Mouse (Mus musculus) 3T3-L1 (cell line): ENCODE data around the gene Cwh43.
A peak's percentile ranks its signal among the peaks of the same experiment; 100 is the strongest.

Source experiments
- DNase-seq: peaks from one replicate; pipeline ENCODE4 v3.0.0-alpha.2; 2015; ENCODE audit warnings: low read depth, low spot score

Gene Cwh43

DNA sequence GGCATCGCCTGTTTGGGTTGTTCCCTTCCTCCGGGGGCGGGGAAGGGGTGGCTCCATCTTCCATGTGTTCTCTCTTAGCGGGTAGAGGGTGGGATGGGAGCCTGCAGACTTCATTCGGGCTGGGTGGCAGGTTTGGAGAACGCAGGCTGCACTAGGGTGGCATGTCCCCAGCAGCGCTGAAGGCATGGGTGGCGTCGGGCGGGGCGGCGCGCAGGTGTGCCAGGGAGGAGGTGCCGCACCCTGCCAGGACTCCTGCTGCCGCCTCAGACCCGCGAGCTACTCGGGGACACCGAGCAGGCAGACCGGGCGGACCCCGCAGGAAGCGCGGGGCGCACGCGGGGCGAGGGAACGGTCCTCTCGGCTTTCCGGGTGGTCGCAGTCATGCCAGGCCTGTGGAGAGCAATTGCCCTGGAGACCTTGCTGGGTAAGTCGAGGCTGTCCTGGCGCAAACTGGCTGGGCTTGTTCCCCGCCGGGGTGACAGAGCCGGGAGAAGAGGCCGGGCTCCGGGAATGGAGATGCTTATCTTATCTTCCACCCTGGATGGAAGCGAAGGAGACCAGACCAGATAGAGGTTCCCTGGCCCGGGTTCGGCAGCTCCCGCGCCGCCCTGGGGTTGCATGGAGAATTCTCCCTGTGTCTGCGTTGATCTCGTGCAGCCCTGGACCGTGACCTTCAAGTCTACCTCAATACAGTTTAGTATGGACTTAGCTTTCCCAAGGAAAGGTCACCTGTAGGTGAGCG is at the start of gene Cwh43:
Cwh43 (plus strand) TSS at position 95 of the 742 bp plus-strand sequence.
- DNase-seq: no peak

DNA sequence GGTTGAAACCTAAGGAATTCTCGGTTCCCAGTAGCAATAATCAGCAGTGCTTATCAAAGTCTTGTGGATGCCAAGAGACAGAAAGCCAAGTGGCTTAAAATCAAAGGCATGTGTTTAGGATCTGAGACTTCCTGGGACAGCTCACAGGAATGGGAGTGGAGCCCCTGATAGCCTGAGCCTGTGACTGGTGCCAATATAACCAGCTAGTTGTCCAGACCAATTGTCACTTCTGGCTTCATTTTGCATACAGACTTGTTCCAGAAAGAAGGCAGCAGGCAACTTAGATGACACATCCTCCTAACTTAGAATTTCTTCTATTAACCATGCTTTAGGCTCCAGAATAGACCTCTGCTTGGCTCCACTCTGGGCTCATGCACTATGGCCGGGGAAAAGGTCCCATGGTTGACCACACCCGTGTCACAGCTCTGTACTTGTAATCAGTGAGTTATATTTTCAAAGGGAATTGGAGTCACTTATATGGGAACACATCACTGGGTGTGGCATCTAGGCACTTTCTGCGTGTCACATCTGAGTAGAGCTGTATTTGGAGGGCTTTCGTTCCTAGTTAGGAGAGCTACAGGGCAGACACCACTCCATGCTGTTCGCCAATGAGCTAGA is 46.6 kb upstream of the Cwh43 start:
- DNase-seq: no peak

DNA sequence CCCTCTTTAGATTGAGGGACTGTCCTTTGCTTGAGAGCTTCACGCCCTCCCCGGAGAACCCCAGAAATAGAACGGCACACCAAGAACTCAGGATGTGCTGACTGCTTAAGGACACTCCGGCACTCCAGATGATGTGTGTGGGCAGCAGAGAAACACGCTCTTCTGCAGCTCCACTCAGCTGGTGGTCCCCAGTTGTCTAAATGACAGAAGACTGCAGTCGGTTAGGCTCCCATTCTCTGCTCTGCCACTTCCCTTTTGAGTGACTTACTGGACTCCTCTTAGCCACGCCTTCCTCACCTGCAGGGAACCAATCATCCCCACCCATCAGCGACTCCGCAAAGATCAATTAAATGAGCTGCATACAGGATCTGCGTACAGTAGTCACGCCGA is 46.1 kb upstream of the Cwh43 start:
- DNase-seq: no peak

DNA sequence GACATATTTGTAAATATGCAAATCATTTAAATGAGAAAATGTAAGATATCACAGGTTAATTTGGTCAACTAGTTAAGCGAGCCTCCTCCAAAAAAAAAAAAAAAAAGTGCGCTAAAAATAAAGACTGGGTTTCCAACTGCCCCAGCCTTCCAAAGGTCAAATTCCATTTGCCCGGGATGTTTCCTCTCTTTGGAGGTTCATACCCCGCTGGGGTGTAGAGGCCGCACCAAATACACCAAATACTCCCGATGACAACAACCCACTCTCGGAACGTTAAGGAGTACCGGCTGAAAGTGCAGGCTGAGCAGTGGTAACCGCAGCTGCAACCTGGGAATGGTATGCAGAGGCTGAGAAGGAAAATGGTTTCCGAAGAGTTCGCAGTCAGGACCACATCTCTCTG is 45.6 kb upstream of the Cwh43 start:
- no peak for DNase-seq

DNA sequence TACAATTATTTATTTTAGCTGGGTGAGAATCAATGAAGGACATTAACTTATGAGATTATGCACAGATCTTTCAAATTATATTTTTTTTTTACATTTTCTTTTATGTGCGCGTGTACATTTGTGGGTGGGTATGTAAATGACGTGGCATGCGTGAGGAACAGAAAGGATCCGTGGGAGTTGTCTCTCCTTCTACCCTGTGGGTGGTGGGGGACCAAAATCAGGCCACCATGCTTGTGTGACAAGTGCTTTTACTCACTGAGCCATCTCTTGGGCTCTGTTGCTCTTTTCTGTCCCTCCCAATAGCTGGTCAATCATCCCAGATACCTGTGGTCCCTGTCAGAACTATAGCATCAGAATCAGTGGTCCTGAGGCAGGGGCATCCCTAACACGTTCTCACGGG is 43.5 kb upstream of the Cwh43 start:
- DNase-seq: no peak

DNA sequence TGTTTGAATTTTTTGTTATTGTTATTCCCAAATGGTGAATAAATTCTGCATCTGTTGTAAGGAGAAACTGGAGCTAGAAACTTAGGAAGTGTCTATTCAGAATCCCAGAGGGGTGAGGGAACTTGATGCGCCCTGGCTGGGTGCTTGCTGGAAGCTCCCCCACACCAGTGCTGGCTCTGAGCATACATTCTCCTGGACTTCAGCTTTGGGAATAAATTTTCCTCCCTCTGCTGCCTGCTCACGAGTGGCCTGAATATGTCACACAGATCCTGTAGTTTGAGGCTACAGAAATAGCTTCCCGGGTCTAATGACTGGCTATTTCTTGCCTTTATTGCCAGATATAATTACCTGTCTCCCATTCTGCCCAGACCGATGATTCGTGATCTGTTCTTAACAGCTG is 43.1 kb upstream of the Cwh43 start:
- no peak for DNase-seq

DNA sequence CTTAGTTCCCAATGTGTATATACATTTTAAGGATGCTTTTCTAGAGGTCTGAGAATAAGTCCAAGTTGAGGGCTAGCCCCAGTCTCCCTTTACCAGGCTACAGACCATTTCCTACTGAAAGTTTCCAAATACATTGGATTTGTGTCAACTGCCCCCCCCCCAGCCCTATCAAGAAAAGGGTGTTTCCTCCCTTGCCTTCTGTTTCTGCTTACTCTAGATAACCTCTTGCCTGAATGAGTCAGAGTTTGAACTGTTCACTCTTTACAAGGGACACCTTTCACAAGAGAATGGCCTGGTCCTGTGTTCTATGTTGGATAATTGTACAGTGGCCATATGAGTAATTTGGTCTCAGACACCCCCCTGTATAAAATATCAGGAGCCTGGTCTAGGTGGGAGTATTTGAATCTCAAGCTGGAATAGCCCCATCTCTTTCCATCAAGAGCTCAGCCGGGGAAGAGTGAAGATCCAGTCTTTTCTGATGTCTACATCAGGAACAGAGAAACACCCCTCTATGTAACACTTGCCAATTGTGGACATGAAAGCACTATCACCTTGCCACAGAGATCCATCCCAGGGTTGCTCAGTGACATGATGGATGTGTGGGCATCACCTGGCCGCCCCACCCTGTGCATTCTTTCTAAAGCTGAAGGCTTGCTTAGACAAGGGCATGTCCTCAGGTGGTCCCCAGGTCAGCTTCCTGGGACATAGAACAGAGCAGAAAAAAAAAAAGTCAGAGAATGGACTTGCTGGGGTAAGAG is 41.6 kb upstream of the Cwh43 start:
- no peak for DNase-seq

DNA sequence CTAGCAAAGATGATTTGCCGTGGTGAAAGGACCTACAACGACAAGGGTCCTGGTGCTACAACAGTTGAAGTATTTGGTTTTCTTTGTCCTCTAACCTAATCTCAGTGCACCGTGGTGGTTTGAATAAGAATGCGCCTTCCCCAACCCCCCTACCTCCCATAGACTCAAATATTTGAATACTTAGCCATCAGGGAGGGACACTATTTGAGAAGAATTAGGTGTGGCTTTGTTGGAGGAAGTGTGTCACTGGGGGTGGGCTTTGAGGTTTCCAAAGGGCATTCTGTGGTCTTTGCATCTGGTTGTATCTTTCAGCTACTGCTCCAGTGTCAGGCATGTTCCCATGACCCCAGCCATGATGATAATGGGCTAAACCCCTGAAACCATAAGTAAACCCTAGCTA is 38.0 kb upstream of the Cwh43 start:
- DNase-seq: peak; percentile 41

DNA sequence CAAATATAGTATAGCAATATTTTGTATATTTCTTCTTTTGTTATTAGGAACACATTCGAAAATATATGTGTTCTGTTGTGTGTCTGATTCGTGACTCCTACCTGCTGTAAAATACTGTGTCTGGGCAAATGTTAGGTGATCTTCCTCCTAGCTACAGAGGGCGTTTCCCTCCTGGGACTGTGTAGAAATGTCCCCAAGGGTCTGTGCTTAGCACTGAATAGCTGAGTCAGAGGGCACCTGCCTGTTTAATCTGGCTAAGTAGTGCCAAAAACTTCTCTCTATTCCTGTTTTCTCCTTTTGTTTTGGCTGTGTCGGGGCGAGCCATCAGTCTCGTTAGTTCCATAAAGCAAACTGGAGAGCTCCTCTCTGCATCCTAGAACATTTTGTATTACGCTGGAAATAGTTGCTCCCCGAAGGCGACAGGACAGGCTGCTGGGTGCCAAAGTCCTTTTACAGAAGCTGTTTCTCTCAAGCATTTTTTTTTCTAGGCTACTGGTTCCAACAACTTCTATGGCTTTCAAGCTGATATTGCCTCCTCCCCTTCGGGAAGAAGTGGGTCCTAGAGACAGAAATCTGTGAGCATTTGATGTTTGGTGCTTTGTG is 36.9 kb upstream of the Cwh43 start:
- no peak for DNase-seq

DNA sequence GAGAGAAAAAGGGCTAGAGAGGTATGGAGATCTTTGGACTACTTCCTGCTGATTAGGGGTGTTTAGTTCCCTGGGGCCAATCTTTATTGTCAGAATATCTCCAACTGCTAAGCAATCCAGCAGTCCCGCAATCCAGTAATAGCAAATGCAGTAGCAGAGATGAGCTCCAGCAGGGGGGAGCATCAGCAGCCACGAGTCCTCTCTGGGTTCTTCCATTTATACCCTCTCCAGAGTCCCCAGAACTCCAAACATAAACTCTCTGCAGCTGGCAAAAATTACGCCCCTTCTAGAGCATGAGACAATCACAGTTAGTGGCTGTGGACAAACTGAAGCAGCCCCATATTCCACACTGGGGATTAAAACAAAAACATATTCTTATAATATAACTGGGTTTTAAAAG is 36.1 kb upstream of the Cwh43 start:
- DNase-seq: no peak

DNA sequence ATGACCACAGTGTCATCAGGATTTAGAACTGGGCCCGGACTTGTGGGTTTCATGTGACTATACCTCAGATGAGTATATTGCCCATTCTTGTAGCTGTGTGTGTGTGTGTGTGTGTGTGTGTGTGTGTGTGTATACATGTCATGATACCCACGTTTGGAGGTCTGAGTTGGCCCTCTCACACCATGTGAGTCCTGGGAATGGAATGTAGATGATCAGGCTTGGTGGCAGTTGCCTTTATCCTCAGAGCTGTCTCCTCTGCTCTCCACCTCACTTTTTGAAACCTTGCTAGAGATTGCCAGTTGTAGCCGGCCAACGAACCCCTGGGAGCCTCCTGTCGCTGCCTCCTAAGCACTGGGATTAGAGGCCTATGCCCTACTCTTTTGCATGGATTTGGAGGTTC is 33.3 kb upstream of the Cwh43 start:
- DNase-seq: peak; percentile 68

DNA sequence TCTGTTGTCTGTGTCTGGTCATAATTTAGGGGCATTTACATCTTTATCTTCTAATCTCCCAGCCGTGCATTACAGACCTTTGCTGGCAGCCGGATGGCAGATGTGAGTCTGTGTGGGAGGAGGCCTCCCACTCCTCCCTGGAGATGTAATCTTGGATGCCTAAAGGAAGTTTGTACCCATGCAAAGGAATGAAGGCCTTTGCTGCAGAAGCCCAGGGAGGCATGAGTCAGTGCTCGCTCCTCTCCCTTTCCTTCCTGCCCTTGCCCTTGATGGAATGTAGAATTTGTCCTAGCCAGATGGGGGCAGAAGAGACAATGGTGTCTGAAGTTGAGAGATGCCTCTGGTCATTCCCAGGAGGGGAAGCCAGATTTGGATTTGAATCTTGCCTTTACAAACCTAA is 32.7 kb upstream of the Cwh43 start:
- peak; percentile 89 for DNase-seq

DNA sequence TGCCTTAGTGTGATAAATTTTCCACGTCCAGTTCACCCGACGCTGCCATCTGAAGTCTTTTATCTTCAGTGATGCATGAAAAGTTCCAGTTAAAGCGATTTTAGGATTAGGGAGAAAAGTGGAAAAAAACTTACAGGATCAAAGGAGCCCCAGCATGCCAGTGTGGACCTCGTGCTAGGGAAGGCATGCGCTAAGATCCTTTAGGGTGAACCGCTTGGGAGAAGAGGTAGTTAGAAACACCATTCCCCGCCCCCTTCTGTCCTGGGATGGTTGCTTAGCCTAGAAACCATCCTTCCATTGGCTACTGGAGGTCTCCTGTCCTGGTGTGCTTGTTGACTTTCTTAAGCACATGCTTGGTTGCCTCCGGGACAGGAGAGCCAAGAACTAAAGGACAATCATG is 29.8 kb upstream of the Cwh43 start:
- DNase-seq: no peak

DNA sequence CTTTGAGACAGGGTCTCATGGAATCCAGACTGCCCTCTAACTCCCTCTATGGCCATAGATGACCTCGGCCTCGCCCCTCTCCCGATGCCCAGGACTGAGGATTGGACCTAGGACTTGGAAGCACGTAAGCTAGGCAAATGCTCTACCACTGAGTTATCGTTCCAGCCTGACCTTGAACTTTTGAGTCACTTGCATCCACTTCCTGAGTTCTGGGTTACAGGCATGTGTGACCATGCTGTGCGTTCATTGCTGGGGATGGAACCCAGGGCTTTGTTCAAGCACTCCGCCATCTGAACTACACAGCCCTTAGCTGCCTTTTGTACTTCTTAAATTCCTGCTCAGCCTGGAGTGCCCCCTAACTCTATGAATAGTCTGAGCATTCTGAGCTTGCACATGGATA is 29.4 kb upstream of the Cwh43 start:
- DNase-seq: no peak

DNA sequence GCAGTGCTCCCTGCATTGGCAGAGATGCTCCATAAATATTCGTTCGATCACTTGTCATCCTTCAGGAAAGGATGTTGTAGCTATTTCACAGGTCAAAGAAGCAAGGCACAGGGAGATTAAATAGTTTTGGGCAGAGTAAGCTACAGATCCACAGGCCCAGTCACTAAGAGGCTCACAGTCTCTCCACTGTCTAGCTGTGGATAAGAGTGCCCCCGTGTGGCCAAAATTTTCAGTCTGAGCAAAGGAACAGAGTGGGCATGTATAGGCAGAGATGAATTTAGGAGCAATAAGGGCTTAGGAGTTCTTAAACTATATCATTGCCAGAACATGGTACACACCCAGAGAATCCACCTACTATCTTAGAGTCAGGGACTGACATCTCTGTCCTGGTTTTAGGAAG is 26.0 kb upstream of the Cwh43 start:
- peak; percentile 97 for DNase-seq

DNA sequence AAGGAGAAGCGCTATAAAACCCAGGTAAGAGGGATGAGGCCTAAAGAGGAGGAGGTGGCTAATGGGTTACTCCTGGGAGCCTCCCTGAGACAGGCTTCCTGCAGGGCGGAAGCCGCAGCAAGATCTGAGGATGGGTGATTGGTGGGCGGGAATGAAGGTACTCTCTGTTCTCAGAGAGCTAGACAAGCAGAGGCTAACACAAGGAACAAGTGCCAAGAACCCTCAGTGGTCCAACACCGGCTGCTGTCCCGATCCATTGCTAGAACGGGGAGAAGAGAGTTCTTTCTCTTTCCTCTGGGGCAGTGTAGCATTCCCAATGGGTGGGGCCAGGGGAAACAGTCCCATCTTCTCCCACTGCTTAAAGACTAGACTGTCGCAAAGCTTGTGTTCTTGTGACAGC is 25.0 kb upstream of the Cwh43 start:
- no peak for DNase-seq

DNA sequence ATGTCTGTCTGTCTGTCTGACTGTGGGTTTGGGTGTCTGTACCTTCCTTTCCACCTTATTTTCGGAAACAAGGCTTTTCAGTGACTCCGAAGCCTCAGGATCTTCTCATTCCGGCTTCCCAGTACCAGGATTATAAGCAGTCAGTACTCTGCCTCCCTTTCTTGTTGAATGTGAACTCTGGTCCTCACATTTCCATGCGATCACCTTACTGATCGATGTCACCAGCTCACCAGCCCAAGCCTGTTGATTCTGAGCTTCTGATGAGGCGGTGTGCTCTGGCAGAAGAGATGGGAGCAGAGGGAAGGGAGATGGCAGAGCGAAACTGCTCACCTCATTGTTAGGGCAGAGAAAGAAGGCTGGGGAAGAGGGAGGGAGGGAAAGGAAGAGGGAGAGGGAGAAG is 24.4 kb upstream of the Cwh43 start:
- no peak for DNase-seq

DNA sequence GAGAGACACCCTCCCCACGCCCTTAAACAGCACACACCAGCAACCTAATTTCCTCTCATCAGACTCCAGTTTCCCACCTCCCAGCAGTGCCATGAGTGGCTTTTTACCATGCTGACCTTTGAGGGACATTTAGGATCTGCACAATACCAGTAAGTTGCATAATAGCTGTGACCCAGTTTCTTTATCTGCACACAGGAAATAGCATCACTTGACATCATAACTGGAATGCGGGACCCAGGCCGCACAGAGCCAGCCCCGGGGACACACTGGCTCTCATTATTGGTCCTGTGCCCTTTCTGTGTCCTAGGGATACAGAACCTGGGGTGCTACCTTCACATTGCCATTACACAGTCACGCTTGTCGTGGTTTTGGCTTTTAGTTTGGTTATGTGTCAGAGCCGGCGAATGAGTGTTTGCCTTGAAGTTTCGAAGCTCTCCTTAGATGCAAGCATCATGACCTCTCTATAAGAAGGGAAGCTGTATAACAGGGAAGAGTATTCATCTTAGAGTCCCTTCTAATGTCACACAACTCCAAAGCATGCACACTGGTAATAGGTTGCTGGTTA is 23.8 kb upstream of the Cwh43 start:
- no peak for DNase-seq

DNA sequence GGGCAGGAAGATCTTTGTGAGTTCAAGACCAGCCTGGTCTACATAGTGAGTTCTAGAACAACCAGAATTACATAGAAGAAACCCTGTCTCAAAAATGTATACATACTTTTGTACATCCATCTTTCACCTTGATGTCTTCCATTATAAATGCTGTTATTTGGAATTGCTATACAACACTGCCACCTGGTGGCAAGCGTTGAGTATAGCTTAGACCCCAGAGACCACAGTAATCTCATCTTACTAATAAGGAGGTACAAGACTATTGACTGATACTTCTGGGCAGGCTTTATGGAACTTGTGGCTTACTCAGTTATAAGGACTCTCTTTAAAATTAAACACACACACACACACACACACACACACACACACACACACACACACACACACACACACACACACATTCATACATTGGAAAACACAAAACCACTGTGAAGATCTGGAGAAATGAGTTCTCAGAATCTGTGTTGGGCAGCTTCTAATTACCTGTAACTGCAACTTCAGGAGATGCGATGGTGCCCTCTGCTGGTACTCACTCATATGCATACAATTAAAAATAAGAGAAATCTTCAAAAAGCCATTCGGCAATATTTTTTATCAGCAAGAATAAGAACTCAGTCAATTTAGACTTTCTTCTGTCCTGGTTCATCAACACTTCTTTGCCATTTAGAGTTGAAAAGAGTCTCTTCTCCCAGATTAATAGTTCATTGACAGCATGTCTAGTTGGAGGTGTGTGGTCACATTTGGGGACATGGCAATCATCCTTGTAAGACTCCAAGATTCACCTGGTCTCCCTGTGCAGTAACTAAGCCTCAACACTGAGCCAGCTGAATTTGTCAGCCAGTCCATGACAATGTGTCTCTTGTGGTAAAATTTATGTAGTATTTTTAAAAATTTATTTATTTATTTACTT is 22.9 kb upstream of the Cwh43 start:
- peak; percentile 90 for DNase-seq

DNA sequence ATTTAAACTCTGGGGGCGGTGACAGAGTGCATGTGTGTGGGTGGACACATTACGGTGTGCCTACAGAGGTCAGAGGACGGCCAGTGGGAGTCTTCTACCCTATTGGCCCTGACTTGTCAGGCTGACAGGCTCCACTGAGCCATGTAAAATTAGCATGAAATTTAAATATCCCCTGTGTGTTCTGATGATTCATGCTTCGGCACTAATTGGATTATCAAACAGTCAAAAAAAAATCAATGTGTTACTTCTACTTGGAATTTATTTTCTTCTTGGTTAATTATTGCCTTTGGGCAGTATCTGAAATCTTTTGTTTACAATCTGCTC is 22.3 kb upstream of the Cwh43 start:
- no peak for DNase-seq

DNA sequence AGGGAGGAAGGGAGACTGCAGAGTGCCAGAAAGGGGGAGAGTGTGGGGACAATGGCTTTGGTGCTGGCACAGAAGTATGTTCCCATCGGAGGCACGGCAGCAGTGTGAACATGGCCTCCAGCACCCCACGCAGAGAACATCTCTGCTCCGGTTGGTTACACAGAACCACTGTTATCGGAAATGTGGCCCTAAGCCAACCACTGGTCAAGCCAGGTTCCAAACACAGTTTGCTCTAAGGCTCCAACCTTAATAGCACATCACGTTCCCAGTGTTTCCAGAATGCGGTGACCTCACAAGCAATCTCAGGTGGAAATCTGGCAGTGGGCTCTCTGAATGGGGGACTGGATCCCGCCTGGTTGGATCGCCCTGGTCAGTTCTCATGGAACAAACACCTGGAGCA is 12.8 kb upstream of the Cwh43 start:
- DNase-seq: no peak
